Mouse (Mus musculus) cerebellum, postnatal 14 days (tissue): ENCODE results near the gene Dmac1.
"Not testable (repeated sequence)": the region's sequence is repeated elsewhere in the genome, so short reads cannot be mapped to it uniquely, and the experiment has no call there.

Source experiments
- DNase-seq, 2 experiments: peaks; one replicate each; pipeline ENCODE4 v3.0.0; 2021; ENCODE audit warnings: mixed read lengths in 2 of 2

Dmac1 gene

DNA sequence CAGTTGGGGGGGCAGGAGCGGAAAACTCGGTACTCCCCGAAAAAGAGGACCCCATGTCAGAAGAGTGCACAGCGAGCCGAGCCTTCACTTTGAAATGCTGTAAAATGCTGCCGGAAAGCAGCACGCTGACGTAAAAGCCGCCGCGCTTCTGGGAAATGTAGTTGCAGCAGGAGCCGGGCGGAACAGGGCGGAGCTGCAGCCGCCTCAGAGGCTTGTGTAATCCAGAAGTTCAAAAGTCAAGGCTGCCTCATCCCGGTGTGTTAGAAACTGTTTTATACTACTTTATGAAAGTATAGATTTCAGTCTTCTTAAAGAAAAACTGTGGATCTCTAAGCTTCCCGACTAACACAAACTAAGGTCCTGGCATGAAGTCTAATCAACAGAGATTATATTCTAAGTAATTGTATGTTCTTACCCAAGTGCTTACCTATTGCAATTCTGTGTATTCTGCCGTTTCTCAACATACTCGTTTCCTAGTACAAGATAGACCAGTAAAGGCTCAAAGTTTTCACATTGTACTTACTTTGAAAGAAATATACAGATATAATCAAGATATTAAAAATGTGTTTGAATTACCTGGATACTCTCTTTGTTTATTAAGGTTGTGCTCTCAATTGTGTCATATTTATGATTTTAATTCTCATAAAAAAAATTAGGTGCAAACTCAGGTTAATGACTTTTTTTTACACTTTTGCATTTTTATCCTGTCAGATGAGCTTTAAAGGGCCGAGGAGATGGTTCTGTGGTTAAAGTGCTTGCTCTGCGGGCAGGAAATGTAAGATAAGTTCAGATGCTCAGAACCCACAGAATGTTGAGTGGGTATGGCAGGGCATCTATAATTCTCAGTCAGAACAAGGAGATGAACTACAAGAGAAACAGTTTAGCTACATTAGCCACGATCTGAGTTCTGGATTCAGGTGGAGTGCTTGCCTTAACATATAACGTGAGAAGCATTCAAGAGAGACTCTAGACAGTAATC lies at the start of gene Dmac1:
TSS of gene Dmac1 (minus strand) at position 109 of the 979 bp plus-strand sequence.
- peak; percentile 96 to 97 for DNase-seq

DNA sequence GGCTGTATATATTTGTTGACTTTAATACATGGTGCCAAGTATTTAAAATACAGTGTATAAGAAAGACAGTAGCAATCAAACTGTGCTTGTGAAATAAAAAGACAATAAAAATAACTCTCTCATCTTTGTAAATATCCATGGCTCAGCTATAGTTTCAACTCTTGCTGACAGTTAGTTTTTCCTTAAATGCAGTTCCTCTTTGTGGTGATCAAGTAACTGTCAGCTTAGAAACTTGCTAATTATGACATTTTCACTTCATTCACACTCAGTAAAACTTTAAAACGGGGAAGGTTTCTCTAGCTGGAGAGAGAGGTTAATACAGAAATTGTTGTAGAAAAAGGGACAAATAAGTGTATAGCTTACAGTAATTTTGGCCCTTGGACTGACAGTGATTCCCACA lies 37.3 kb upstream of the Dmac1 start:
- no peak for DNase-seq

DNA sequence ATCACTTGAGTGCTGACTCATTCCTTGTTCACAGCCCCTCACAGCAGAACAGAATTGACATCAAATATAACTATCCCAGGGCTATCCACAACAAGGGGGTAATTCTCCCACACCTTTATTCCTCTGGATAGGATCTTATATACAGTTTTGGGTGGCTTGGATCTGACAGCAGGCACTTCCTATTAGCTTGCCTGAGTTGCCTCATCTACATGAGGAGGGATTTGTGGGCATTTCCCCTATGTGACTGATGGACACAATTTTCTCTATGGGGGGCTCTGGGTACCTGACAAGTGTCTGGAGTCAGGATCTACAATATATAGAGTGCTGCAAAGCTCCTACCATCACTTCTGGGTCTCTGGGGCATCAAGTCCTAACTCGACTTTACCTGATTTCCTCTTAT lies 36.9 kb upstream of the Dmac1 start:
- DNase-seq, result no peak

DNA sequence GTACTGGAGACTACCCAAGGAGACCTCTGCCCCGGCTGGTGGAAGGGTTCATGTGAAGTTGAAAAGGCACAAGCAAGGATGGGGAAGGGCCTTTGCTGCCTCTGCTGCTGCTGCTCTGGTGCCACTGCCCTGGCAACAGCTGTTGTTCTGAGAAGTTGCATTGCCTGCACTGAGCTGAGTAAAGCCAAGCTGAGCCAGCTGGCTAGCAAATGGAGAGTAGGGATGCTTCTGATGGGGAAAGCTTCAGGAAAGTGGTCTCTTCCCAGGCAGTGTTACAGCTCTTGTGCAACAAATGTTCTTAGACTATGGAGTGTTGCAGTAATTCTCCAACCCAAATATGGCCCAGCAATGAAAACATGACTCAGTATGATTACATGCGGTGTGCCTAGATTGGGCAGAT lies 33.8 kb upstream of the Dmac1 start:
- DNase-seq, result no peak

DNA sequence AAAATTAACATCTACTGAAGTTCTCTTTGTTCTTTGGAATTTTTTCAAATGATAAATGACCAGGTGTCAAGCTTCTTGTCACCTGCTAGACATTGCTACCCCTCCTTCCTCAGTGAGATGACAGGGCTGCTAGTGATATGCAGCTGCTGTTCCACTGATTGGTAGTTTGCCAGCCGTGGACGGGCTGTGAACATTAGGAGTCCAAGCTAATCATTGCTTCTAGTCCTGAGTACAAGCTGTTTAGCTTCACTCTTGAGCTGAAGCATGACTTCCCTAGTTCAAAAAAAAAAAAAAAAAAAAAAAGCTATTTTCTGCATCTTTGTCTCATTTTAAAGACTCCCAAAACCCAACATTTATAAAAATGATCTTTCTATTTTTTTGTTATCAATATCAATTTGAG lies 33.2 kb upstream of the Dmac1 start:
- DNase-seq, result peak in 1 of 2 experiments; percentile 10

DNA sequence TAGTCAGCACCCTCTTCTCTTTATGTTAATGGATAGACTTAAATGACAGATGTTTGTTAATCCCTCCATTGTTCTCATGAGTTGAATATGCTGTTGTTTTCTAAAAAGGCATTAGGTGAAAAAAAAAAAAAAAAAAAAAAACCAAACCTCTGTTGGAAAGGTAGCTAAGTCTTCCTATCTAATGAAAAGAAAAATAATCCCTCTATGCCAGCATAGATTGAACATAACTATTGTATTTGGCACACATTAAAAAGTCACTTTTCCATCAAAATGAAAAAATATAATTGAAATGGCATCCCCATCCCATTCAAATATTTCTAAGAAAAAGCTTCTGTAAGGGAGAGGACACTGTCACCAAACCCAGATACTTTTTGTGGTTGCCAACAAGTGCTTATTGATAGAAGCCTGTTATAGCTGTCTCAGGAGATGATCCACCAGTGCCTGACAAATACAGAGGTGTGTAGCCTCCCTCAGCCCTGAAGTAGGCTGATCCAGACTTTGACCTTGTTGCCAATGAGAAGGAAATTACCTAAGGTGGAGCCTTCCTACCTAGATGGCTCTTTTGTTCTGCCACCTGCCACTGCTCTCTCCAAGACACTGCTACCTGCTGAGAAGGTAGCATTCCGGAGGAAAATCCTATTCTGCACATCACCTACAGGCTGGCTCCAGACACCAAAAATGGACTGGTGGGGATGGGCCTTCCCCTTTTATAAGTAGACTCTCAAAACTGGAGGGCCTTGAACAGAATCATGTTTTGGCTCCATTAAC lies 22.3 kb upstream of the Dmac1 start:
- DNase-seq, result no peak

DNA sequence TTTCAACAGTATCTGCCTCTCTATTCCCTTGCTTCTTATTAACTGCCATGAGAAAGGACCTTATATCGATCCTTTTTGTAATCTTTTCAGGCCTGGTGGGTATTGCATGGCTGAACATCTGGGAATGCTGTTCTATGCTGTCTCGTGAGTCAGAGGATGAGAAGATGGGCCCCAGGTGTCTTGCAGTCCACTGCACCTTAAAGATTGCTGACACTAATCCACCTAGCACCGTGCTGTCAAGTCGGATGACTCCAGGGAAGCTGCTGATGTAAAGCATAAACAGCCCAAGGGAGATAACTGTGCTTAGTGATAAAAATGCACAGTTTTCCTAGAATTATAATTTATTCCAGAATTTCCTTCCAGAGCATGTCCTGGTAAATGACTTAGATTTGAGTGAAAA lies 14.2 kb upstream of the Dmac1 start:
- DNase-seq, result no peak

DNA sequence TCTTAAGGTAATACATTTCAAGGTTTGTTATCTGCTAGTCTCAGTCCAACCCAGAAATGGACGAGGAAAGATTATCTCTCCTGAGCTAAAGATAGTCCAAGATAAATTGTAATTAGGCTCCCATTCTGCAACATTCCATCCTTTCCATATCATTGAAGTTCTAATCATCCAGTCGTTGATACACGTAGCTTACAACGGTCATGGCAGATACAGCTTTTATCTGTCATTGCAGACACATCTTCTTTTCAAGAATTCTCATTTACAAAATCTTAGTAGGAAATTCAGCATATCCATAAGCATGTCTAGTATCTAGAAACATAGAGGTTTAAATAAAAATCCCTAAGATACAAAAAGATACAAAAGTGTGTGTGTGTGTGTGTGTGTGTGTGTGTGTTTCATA lies 13.0 kb upstream of the Dmac1 start:
- no peak for DNase-seq

DNA sequence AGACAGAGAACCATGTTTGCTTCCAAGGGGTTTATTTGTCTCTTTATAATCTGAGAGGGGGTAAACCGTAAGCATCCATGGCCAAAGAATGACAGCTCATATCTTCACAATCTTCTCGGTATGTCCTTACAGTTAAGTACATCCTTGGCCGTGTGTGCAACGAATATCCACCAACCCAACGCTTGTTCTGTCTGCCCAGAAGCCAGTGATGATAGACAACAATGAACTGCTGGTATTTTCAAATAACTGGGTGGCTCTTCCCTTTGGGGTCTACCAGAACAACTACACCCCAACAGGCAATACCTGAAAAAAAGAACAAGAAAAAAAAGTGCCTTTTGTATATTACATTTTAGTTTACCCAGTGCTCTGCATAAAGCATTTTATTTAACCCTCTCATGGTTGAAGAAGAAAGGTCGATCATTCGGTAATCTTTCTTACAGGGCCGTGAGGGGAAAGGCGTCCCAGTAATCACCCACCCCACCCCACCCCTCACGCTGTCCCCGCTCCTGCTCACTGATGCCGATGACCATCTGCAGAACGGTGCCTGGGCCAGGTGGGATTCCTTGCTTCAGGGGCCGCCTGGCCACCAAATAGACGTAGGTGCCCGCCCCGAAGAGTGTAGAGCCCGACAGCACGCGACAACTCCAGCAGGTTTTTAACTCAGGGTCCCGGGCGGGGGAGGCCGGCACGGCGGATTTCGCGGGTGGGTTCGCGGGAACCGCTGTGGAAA lies 473 bp downstream of the Dmac1 start:
- peak; percentile 14 to 26 for DNase-seq

DNA sequence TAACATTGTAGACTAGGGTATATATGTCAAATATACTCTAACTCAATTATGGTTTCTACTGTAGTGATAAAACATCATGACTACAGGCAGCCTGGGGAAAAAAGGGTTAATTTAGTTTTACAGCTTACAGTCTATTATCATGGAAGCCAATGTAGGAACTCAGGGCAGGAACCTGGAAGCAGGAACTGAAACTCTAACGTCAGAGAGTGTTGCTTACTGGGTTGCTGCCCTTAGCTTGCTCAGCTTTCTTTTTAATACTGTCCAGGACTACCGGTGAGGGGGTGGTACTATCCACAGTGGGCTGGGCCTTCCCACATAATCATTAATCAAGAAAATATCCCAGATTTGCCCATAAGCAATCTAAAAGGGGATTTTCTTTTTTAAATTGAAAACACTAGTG lies 2.4 kb downstream of the Dmac1 start:
- DNase-seq, result no peak

DNA sequence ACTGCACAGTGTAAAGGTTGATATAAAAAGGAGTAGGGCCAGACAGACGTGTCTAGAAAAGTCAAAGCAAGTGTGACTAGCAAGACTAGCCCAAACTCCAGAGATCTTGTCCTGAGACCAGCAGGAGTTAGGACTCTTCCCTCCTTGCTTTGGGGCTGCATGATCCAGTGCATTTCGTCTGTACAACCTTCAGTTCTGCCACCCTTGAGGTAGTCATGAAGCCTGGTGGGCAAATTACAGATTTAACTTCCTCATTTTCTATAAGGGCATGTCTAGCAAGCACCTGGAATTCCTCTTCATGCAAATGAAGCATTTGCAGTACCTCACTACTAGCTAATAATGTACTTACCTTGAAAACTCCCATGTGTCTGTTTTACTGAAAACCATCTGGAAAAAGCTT lies 10.2 kb downstream of the Dmac1 start:
- DNase-seq, result no peak

DNA sequence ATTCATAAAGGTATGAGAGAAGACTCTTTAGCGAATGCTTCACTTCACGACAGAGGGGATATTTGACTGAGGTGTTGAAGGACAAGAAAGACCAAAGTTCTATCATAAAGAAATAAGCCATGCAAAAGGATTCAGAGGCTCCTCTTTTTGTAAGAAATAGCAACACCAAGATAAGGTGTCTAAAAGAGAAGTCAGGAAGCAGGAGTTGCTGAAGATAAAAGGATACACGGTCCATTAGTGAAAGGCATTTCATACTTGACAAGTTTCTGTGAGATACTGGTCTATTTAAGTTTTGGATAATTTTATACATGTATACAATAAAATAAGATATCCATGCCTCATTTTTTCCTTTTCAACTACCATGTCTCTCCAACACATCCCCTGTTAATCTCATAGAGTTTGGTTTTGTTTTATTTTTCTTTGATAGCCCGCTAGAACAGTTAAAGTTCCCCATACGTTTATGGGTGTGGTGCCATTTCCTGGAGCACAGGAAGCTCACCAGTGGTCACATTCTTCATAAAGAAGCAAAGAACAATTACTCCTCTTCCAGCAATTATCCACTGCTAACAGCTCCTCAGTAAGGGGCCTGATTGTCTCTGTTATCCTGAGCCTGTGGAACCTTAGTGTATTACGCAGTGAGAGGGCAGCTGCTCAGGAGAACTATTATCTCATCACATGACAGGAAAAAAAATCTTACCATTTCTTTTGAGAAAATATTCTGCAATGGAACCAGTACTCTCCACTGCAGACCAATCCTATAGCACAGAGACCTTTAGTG lies 11.1 kb downstream of the Dmac1 start:
- DNase-seq, result no peak

DNA sequence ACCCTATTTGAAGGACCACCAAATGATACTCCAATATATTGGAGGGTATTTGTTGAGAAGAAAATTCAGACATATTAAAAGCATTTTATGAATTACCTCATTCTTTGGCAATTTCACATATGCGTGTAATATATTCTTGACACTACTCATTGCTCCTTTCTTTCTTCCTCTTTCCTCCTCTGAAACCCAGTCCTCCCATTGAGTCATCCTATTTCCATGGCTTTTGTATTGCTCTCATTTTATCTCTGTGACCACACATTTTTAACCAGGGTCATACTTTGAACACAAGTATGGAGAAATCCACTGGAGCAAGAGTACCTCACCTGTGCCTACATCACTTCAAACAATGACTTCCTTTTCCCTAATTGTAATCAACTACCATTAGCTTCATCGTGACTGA lies 13.9 kb downstream of the Dmac1 start:
- no peak for DNase-seq

DNA sequence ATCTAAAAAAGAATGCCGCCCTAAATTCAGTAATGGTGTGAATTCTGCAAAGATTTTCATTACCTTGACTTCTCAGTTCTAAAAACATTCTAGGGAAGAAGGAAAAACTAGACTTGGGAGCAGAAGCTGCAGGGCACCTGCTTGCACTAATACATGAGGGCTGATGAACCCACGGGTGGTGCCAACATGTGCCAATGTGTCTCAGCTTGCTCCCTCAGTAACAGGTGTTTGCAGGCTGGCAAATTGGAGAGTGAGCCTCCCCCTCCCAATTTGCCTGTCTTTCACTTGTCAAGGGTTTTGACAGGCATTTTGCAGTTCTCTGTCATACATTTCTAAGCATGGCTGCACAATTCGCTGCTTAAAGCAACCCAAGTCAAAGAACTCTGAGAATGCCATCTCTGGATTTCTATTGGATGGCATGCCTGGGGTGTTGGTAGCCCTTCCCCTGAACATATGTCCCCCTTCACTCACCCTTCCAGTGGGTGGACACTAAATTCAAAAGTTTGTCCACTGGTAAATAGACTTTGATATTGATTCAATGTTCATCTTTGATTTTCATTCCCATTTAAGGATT lies 14.5 kb downstream of the Dmac1 start:
- peak; percentile 37 to 51 for DNase-seq

DNA sequence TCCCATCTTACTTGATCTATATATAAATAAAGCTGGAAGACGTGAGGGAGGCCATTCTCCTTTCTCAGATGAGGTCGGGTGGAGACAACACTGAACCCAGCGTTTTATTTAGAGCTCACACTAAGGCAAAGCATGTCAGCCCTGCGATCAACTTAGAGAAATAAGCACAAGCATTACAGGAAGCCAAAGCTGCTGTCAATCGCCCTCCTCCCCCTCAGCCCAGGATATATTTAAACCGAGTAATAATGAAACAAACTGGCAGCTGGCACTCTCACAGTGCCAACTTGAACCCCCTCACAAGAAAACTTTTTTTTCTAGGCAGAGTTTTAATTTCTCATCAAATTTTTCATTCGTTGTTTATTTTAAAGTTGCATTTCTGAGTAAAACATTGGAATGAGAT lies 15.7 kb downstream of the Dmac1 start:
- DNase-seq, result no peak

DNA sequence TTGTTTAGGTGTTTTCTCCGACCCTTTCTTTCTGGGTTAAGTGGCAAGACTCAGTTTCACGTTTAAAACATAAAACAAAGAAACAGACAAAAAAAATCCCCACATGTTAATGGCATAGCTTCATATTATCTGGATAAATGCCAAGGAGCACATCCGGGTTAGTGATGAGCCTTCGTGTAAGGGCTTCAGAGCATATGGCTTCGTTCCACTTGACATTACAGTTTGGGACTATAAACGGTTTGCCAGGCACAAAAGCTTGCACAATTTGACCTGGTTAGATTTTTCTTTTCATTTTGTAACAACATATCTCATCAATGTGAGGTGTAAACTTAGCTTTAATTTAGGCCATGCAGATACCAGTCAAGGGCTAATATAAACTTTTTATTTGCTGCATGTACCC lies 17.9 kb downstream of the Dmac1 start:
- no peak for DNase-seq

DNA sequence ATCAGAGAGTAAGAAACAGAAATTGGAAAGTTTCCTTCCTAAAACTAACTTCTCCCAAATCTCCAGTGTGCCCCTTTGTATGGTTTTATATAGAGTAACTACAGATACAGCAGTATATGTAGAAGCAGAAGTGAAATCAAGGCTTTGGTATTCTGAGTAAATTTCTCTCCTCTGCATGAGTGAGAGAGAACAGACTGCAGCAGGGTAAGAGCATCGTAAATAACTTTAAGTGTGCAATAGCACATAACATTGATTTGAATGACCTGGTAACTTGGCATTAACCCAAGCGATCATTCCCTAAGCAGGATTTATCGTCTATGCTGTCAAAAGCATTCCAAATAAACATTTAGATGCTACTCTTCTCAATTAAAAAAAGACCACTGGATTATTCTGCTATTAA lies 18.7 kb downstream of the Dmac1 start:
- no peak for DNase-seq

DNA sequence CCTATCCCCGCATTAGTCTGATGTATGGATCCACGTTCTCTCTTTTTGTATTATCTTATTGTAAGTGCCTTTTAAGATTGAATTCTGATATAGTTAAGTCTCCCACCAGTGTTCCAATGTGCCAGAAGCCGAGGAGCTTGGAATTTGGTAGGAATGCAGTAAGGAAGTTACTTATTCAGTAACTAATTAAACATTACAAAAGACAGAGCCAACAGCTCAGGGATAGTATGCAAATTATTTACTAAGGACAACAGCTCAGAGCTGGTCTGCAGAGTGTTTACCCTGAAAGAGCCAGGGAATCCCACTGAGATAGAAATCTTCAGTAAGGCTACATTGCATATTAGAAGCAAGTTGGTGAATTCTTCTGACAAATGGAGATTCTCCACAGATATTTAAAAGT lies 43.5 kb downstream of the Dmac1 start:
- not testable (repeated sequence) for DNase-seq
